Mouse (Mus musculus) CH12.LX (cell line): ENCODE results near the gene Hoxa11. TPM values are rescaled to one million over a fixed set of nuclear protein-coding genes. Genes with fewer than 3 reads are reported as not detected.

Source experiments
- DNase-seq: peaks from one replicate; pipeline ENCODE4 v3.0.0-alpha.2; 2013; ENCODE audit errors: extremely low read depth
- H3K27ac ChIP-seq: 2 replicates; pipeline ENCODE4 v1.5.1; 2012; ENCODE audit warnings: low read depth, mild to moderate bottlenecking, control low read depth, moderate library complexity; ENCODE audit not compliant: insufficient read depth
- H3K27me3 ChIP-seq: replicated peaks from 2 replicates; pipeline ENCODE3; 2012; ENCODE audit warnings: inconsistent platforms
- H3K36me3 ChIP-seq, 2 experiments: replicated peaks in 1 of 2; 2 replicates each; pipeline versions ENCODE3 to v1.6.1; 2012; ENCODE audit warnings: inconsistent platforms in 1 of 2, low read length in 1 of 2, mild to moderate bottlenecking in 1 of 2, mixed read lengths in 1 of 2, moderate library complexity in 1 of 2; ENCODE audit not compliant: control insufficient read depth in 1 of 2, insufficient read depth in 1 of 2
- H3K4me1 ChIP-seq, 2 experiments: 2 replicates each; pipeline ENCODE4 v1.6.1; 2012; ENCODE audit warnings: inconsistent platforms in 1 of 2, moderate library complexity in 1 of 2; ENCODE audit not compliant: insufficient read depth in 2 of 2, control insufficient read depth in 1 of 2
- H3K4me2 ChIP-seq: 2 replicates; pipeline ENCODE4 v1.6.1; 2012; ENCODE audit warnings: low read depth, mild to moderate bottlenecking, control low read depth; ENCODE audit not compliant: poor library complexity, insufficient read depth, severe bottlenecking
- H3K4me3 ChIP-seq, 3 experiments: fragments of 150-350 bp in 1 of 3; sonication (generic) in 1 of 3; replicated peaks in 1 of 3; 2 replicates each; pipeline versions ENCODE3 to v1.5.1; 2011 to 2012; ENCODE audit warnings: low read depth in 2 of 3, low read length in 2 of 3, mild to moderate bottlenecking in 2 of 3, moderate library complexity in 2 of 3, control low read depth in 1 of 3, improper control_type of control experiment in 1 of 3, inconsistent platforms in 1 of 3, mixed read lengths in 1 of 3; ENCODE audit not compliant: poor library complexity in 1 of 3
- H3K79me2 ChIP-seq: replicated peaks from 2 replicates; pipeline ENCODE4 v1.6.1; 2012; ENCODE audit warnings: mild to moderate bottlenecking, moderate library complexity; ENCODE audit not compliant: control insufficient read depth, poor library complexity, insufficient read depth, severe bottlenecking; ENCODE audit errors: extremely low read depth
- H3K9ac ChIP-seq: 2 replicates; pipeline ENCODE4 v1.6.1; 2012; ENCODE audit warnings: low read depth, mild to moderate bottlenecking, control low read depth, moderate library complexity; ENCODE audit not compliant: insufficient read depth
- H3K9me3 ChIP-seq: replicated peaks from 2 replicates; pipeline ENCODE3; 2012; ENCODE audit warnings: low read length, inconsistent platforms, mixed read lengths
- BHLHE40 ChIP-seq: IDR thresholded peaks from 2 replicates; pipeline ENCODE4 v1.6.1; 2011; ENCODE audit warnings: mild to moderate bottlenecking, low read depth, low read length, improper control_type of control experiment
- CHD2 ChIP-seq: IDR thresholded peaks from 2 replicates; pipeline ENCODE4 v1.6.1; 2011; ENCODE audit warnings: low read length, improper control_type of control experiment
- CTCF ChIP-seq, 2 experiments: IDR thresholded peaks in 1 of 2; conservative IDR thresholded peaks in 1 of 2; 2 replicates each; pipeline ENCODE4 v1.5.1; 2011 to 2012; ENCODE audit warnings: low read depth in 2 of 2, low read length in 2 of 2, improper control_type of control experiment in 1 of 2, inconsistent platforms in 1 of 2, mild to moderate bottlenecking in 1 of 2, moderate library complexity in 1 of 2
- E2F4 ChIP-seq: IDR thresholded peaks from 2 replicates; pipeline ENCODE4 v1.6.1; 2011; ENCODE audit warnings: low read depth, low read length, improper control_type of control experiment; ENCODE audit not compliant: insufficient replicate concordance
- ELF1 ChIP-seq: IDR thresholded peaks from 2 replicates; pipeline ENCODE4 v1.6.1; 2014; ENCODE audit warnings: low read depth, mild to moderate bottlenecking, inconsistent platforms, low read length, improper control_type of control experiment
- EP300 ChIP-seq: IDR thresholded peaks from 2 replicates; pipeline ENCODE4 v1.6.1; 2011; ENCODE audit warnings: low read length, improper control_type of control experiment
- GABPA ChIP-seq: IDR thresholded peaks from 2 replicates; pipeline ENCODE4 v1.6.1; 2012; ENCODE audit warnings: low read depth, low read length, improper control_type of control experiment, inconsistent platforms; ENCODE audit not compliant: insufficient replicate concordance
- HCFC1 ChIP-seq: IDR thresholded peaks from 2 replicates; pipeline ENCODE4 v1.6.1; 2012; ENCODE audit warnings: low read depth, mild to moderate bottlenecking, inconsistent platforms, low read length, improper control_type of control experiment
- IRF4 ChIP-seq: IDR thresholded peaks from 2 replicates; pipeline ENCODE4 v1.6.1; 2014; ENCODE audit warnings: low read depth, mild to moderate bottlenecking, inconsistent platforms, low read length, improper control_type of control experiment
- KAT2A ChIP-seq: IDR thresholded peaks from 2 replicates; pipeline ENCODE4 v1.6.1; 2012; ENCODE audit warnings: low read length, improper control_type of control experiment, inconsistent platforms; ENCODE audit not compliant: insufficient replicate concordance
- MAFK ChIP-seq: IDR thresholded peaks from 2 replicates; pipeline ENCODE4 v1.6.1; 2011; ENCODE audit warnings: low read length, improper control_type of control experiment; ENCODE audit not compliant: insufficient replicate concordance
- MAX ChIP-seq: IDR thresholded peaks from 2 replicates; pipeline ENCODE4 v1.6.1; 2011; ENCODE audit warnings: low read length, improper control_type of control experiment
- MAZ ChIP-seq: IDR thresholded peaks from 2 replicates; pipeline ENCODE4 v1.6.1; 2012; ENCODE audit warnings: low read depth, mild to moderate bottlenecking, inconsistent platforms, low read length, improper control_type of control experiment, moderate library complexity
- MEF2A ChIP-seq: IDR thresholded peaks from 2 replicates; pipeline ENCODE4 v1.6.1; 2014; ENCODE audit warnings: low read depth, mild to moderate bottlenecking, inconsistent platforms, low read length, improper control_type of control experiment, borderline replicate concordance
- MXI1 ChIP-seq: IDR thresholded peaks from 2 replicates; pipeline ENCODE4 v1.6.1; 2011; ENCODE audit warnings: mild to moderate bottlenecking, low read depth, low read length, improper control_type of control experiment
- NELFE ChIP-seq: IDR thresholded peaks from 2 replicates; pipeline ENCODE4 v1.6.1; 2011; ENCODE audit warnings: low read depth, low read length, improper control_type of control experiment
- NRF1 ChIP-seq: IDR thresholded peaks from 2 replicates; pipeline ENCODE4 v1.6.1; 2014; ENCODE audit warnings: low read depth, mild to moderate bottlenecking, inconsistent platforms, low read length, improper control_type of control experiment, moderate library complexity
- PAX5 ChIP-seq: IDR thresholded peaks from 2 replicates; pipeline ENCODE4 v1.6.1; 2012; ENCODE audit warnings: low read length, inconsistent platforms, mixed read lengths
- RAD21 ChIP-seq: IDR thresholded peaks from 2 replicates; pipeline ENCODE4 v1.6.1; 2011; ENCODE audit warnings: low read depth, mild to moderate bottlenecking, low read length, improper control_type of control experiment, moderate library complexity
- RCOR1 ChIP-seq: conservative IDR thresholded peaks from 2 replicates; pipeline ENCODE4 v1.6.1; 2012; ENCODE audit warnings: low read depth, mild to moderate bottlenecking, inconsistent platforms, low read length, improper control_type of control experiment
- SIN3A ChIP-seq: IDR thresholded peaks from 2 replicates; pipeline ENCODE4 v1.6.1; 2012; ENCODE audit warnings: low read length, improper control_type of control experiment, inconsistent platforms
- SMC3 ChIP-seq: IDR thresholded peaks from 2 replicates; pipeline ENCODE4 v1.6.1; 2011; ENCODE audit warnings: low read depth, low read length, improper control_type of control experiment
- TBP ChIP-seq: conservative IDR thresholded peaks from 2 replicates; pipeline ENCODE4 v1.6.1; 2011; ENCODE audit warnings: low read depth, low read length, improper control_type of control experiment
- TCF12 ChIP-seq: IDR thresholded peaks from 2 replicates; pipeline ENCODE4 v1.6.1; 2014; ENCODE audit warnings: low read depth, mild to moderate bottlenecking, inconsistent platforms, low read length, improper control_type of control experiment
- USF2 ChIP-seq: conservative IDR thresholded peaks from 2 replicates; pipeline ENCODE4 v1.6.1; 2011; ENCODE audit warnings: low read depth, low read length, improper control_type of control experiment
- ZC3H11A ChIP-seq: IDR thresholded peaks from 2 replicates; pipeline ENCODE4 v1.6.1; 2012; ENCODE audit warnings: low read depth, mild to moderate bottlenecking, inconsistent platforms, low read length, improper control_type of control experiment
- ZKSCAN1 ChIP-seq: IDR thresholded peaks from 2 replicates; pipeline ENCODE4 v1.6.1; 2012; ENCODE audit warnings: low read depth, inconsistent platforms, low read length, improper control_type of control experiment, borderline replicate concordance
- ZMIZ1 ChIP-seq: IDR thresholded peaks from 2 replicates; pipeline ENCODE4 v1.6.1; 2012; ENCODE audit warnings: low read depth, mild to moderate bottlenecking, inconsistent platforms, low read length, improper control_type of control experiment
- ZNF384 ChIP-seq: IDR thresholded peaks from 2 replicates; pipeline ENCODE4 v1.6.1; 2012; ENCODE audit warnings: low read depth, low read length, improper control_type of control experiment, inconsistent platforms
- dilution Hi-C: fragments of 300-500 bp; cut with MboI; formaldehyde crosslinking; loops from 2 replicates; pipeline ENCODE4 v1.14.3; 2020; ENCODE audit warnings: low sequenced_read_pairs; ENCODE audit not compliant: extremely low pct_unique_long_range_greater_than_20kb, extremely low pct_ligation_motif_present
- in situ Hi-C: fragments of 300-500 bp; cut with MboI; formaldehyde crosslinking; loops from 3 replicates; pipeline ENCODE4 v1.14.3; 2019; ENCODE audit warnings: low sequenced_read_pairs, low pct_ligation_motif_present, low pct_unique_long_range_greater_than_20kb, mixed read lengths
- polyA plus RNA-seq: library from polyadenylated mRNA; unstranded; fragments of >175 nt; gene quantifications from 2 replicates; pipeline ENCODE4 v1.2.1, GENCODE M21; 2012; ENCODE audit warnings: low read depth; ENCODE audit not compliant: insufficient read length
- total RNA-seq, 2 experiments: library from RNA; depleted of rRNA; stranded (reverse); fragments of 300-350 nt in 1 of 2; fragments of >200 nt in 1 of 2; gene quantifications; 2 replicates each; pipeline ENCODE4 v1.2.3; 2012 to 2014

Gene Hoxa11
- total and polyA plus RNA-seq, 3 experiments = not detected

DNA sequence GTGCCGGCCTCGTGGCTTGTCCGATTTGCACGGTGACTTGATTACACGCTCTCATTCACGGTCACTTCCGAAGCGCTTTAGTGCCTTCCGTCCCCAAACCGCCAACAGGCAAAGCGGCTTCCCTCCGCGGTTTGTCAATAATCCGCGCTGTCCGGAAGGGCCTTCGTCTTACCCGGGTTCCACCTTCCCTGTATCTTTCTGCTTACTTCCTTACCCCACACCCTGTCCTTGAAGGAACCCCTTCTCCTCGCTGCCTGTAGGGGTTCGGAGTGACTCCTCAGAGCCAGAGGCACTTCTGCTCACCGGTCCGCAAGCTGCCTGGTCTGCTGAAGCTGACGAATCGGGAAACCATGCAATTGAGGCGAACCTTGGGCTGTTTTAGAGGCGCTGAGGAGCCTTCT, 793 bp upstream of the Hoxa11 start:
- no peak overlapping the region for H3K4me3 ChIP-seq
- TF ChIP-seq ZC3H11A (no peak), E2F4 (no peak), SIN3A (no peak), TCF12 (no peak), ZNF384 (no peak), NELFE (no peak), NRF1 (no peak), KAT2A (no peak), BHLHE40 (no peak), RCOR1 (no peak), RAD21 (no peak), MXI1 (no peak), CHD2 (no peak), SMC3 (no peak), USF2 (no peak), ELF1 (no peak)
- no peaks in the 10 kb centered on the region for H3K4me1 ChIP-seq
- H3K79me2 ChIP-seq = no peaks in the 10 kb centered on the region
- H3K27ac ChIP-seq = no peak overlapping the region
- H3K9me3 ChIP-seq = peaks cover 5% of the 10 kb centered on the region
- H3K9ac ChIP-seq = no peak overlapping the region
- no peaks in the 10 kb centered on the region for H3K36me3 ChIP-seq
- DNase-seq = no peak
- H3K4me2 ChIP-seq = no peak overlapping the region
- no peaks in the 10 kb centered on the region for H3K27me3 ChIP-seq
- in situ Hi-C loops (no loop called here), dilution Hi-C loops (no loop called here)

DNA sequence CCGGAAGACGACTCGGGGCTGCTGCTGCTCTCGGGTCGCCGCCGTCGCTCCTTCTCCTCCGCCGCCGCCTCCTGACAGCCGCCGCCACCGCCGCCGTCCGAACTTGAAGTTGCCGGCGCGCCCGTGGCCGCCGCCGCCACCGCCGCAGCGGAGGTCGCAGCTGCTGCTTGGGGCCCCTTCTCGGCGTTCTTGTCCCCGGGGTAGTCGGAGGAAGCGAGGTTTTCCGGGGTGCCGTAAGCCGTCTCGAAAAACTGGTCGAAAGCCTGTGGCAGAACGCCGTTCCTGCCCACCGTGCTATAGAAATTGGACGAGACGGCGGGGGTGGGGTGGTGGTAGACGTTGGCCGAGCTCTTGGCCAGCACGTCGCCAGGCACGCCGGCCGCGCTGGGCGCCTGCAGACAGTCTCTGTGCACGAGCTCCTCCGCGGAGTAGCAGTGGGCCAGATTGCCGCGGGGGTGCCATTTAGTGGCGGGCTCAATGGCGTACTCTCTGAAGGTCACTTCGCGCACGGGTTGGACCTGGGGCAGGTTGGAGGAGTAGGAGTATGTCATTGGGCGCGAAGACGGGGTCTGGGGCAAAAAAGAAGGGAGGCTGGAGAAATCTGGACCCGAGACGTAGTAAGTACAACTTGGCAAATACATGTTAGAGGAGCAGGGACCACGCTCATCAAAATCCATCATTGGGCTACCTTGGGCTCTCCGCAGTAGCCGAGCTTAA, 412 bp downstream of the Hoxa11 start:
- no peak for DNase-seq
- H3K4me2 ChIP-seq = no peak overlapping the region
- dilution Hi-C loops = no loop called here
- no peaks in the 10 kb centered on the region for H3K79me2 ChIP-seq
- H3K9me3 ChIP-seq = peaks cover 5% of the 10 kb centered on the region
- TF ChIP-seq ZNF384 = no peak
- no peak for TF ChIP-seq TCF12
- TF ChIP-seq IRF4 = no peak
- no peak for TF ChIP-seq EP300
- no peak for TF ChIP-seq MXI1
- no peak for TF ChIP-seq MAZ
- no peak for TF ChIP-seq TBP
- no peak for TF ChIP-seq MAFK
- no peak for TF ChIP-seq ELF1
- TF ChIP-seq MEF2A = no peak
- no peak for TF ChIP-seq PAX5
- no peak for TF ChIP-seq ZC3H11A
- TF ChIP-seq CTCF (conservative IDR thresholded peaks at IDR 0.05 in 1 of 2, IDR thresholded peaks at IDR 0.05 in 1 of 2; ENCODE audit: low read depth in 2 of 2, low read length in 2 of 2) = no peak
- TF ChIP-seq ZKSCAN1 = no peak
- no peak for TF ChIP-seq HCFC1
- TF ChIP-seq ZMIZ1 = no peak
- TF ChIP-seq RAD21 = no peak
- TF ChIP-seq GABPA = no peak
- TF ChIP-seq MAX = no peak
- TF ChIP-seq BHLHE40 = no peak
- TF ChIP-seq, all 38 proteins: peak for 0
- Histone ChIP-seq H3K27ac (no peak overlapping the region), H3K9ac (no peak overlapping the region), H3K4me1 (peaks cover 0 to 9% of the 10 kb centered on the region in 2 experiments; a peak in 2 of 4 replicates), H3K36me3 (no peaks in the 10 kb centered on the region), H3K4me3 (no peak overlapping the region), H3K27me3 (no peaks in the 10 kb centered on the region)
- in situ Hi-C loops = no loop called here
